Mouse (Mus musculus) olfactory bulb, adult 2 months (tissue): ENCODE data around the gene Saxo1.

ENCODE experiments used
- CTCF ChIP-seq: fragments of 200-500 bp; IDR thresholded peaks from 2 replicates; pipeline ENCODE4 v1.5.1; 2012; ENCODE audit warnings: low read depth, mild to moderate bottlenecking, low read length, moderate library complexity; ENCODE audit not compliant: insufficient read depth
- POLR2A ChIP-seq: fragments of 200-500 bp; IDR thresholded peaks from 2 replicates; pipeline ENCODE4 v1.6.1; 2012; ENCODE audit warnings: mild to moderate bottlenecking, low read depth, low read length, moderate library complexity; ENCODE audit not compliant: insufficient read depth

GRCm38 (mm10) chr4:86529161-86529560 lies 29.0 kb downstream of the Saxo1 start:
- TF ChIP-seq CTCF (no peak), POLR2A (no peak)
